Mouse (Mus musculus): ENCODE data around the gene Chst15.

The Chst15 gene

GRCm38 (mm10) chr7:132316101-132317035, 660 bp downstream of the Chst15 start:
- Histone ChIP-seq H3K36me3 (ENCODE audit: control insufficient read depth, insufficient read depth, low read length, poor library complexity, severe bottlenecking) (no peaks in the 10 kb centered on the region), H3K27me3 (ENCODE audit: control insufficient read depth, insufficient read depth, low read length, poor library complexity, severe bottlenecking) (no peaks in the 10 kb centered on the region)
- peak; percentile 86 for DNase-seq (ENCODE audit: low read depth, low spot score)

GRCm38 (mm10) chr7:132315149-132316091, 1.6 kb downstream of the Chst15 start:
- no peaks in the 10 kb centered on the region for H3K36me3 ChIP-seq (ENCODE audit: control insufficient read depth, insufficient read depth, low read length, poor library complexity, severe bottlenecking)
- peak; percentile 75 for DNase-seq (ENCODE audit: low read depth, low spot score)

GRCm38 (mm10) chr7:132312396-132312795, 4.6 kb downstream of the Chst15 start:
- DNase-seq (ENCODE audit: low read depth, low spot score), result no peak
- Histone ChIP-seq H3K36me3 (ENCODE audit: control insufficient read depth, insufficient read depth, low read length, poor library complexity, severe bottlenecking) (no peaks in the 10 kb centered on the region), H3K27me3 (ENCODE audit: control insufficient read depth, insufficient read depth, low read length, poor library complexity, severe bottlenecking) (no peaks in the 10 kb centered on the region)

More at GRCm38 (mm10) chr7:132315149-132316091, 1.6 kb downstream of the Chst15 start:
- H3K27me3 ChIP-seq (ENCODE audit: control insufficient read depth, insufficient read depth, low read length, poor library complexity, severe bottlenecking), result no peaks in the 10 kb centered on the region

GRCm38 (mm10) chr7:132308537-132309191, 8.4 kb downstream of the Chst15 start:
- no peaks in the 10 kb centered on the region; the same call in 1 of the 2 replicates for H3K36me3 ChIP-seq (ENCODE audit: control insufficient read depth, insufficient read depth, low read length, poor library complexity, severe bottlenecking)
- DNase-seq (ENCODE audit: low read depth, low spot score), result peak; percentile 25
- H3K27me3 ChIP-seq (ENCODE audit: control insufficient read depth, insufficient read depth, low read length, poor library complexity, severe bottlenecking), result no peaks in the 10 kb centered on the region

- no peaks in the 10 kb centered on the region; the same call in 1 of the 2 replicates for H3K36me3 ChIP-seq (ENCODE audit: control insufficient read depth, insufficient read depth, low read length, poor library complexity, severe bottlenecking)
- no peaks in the 10 kb centered on the region for H3K27me3 ChIP-seq (ENCODE audit: control insufficient read depth, insufficient read depth, low read length, poor library complexity, severe bottlenecking)
- DNase-seq (ENCODE audit: low read depth, low spot score), result no peak
These were observed 9.2 kb downstream of the Chst15 start for GRCm38 (mm10) chr7:132307722-132308271.

GRCm38 (mm10) chr7:132306671-132307412, 10.2 kb downstream of the Chst15 start:
- no peak for DNase-seq (ENCODE audit: low read depth, low spot score)
- no peaks in the 10 kb centered on the region for H3K27me3 ChIP-seq (ENCODE audit: control insufficient read depth, insufficient read depth, low read length, poor library complexity, severe bottlenecking)
- no peaks in the 10 kb centered on the region; the same call in 1 of the 2 replicates for H3K36me3 ChIP-seq (ENCODE audit: control insufficient read depth, insufficient read depth, low read length, poor library complexity, severe bottlenecking)

GRCm38 (mm10) chr7:132305492-132306375, 11.3 kb downstream of the Chst15 start:
- no peaks in the 10 kb centered on the region for H3K27me3 ChIP-seq (ENCODE audit: control insufficient read depth, insufficient read depth, low read length, poor library complexity, severe bottlenecking)
- no peaks in the 10 kb centered on the region; the same call in 1 of the 2 replicates for H3K36me3 ChIP-seq (ENCODE audit: control insufficient read depth, insufficient read depth, low read length, poor library complexity, severe bottlenecking)
- peak; percentile 70 for DNase-seq (ENCODE audit: low read depth, low spot score)

GRCm38 (mm10) chr7:132304424-132305085, 12.5 kb downstream of the Chst15 start:
- DNase-seq (ENCODE audit: low read depth, low spot score), result peak; percentile 54
- Histone ChIP-seq H3K27me3 (ENCODE audit: control insufficient read depth, insufficient read depth, low read length, poor library complexity, severe bottlenecking) (no peaks in the 10 kb centered on the region), H3K36me3 (ENCODE audit: control insufficient read depth, insufficient read depth, low read length, poor library complexity, severe bottlenecking) (no peaks in the 10 kb centered on the region; the same call in 1 of the 2 replicates)

GRCm38 (mm10) chr7:132303988-132304387, 13.0 kb downstream of the Chst15 start:
- DNase-seq (ENCODE audit: low read depth, low spot score), result peak; percentile 31
- Histone ChIP-seq H3K36me3 (ENCODE audit: control insufficient read depth, insufficient read depth, low read length, poor library complexity, severe bottlenecking) (no peaks in the 10 kb centered on the region; the same call in 1 of the 2 replicates), H3K27me3 (ENCODE audit: control insufficient read depth, insufficient read depth, low read length, poor library complexity, severe bottlenecking) (no peaks in the 10 kb centered on the region)

- DNase-seq (ENCODE audit: low read depth, low spot score), result no peak
- Histone ChIP-seq H3K36me3 (ENCODE audit: control insufficient read depth, insufficient read depth, low read length, poor library complexity, severe bottlenecking) (no peaks in the 10 kb centered on the region; the same call in 1 of the 2 replicates), H3K27me3 (ENCODE audit: control insufficient read depth, insufficient read depth, low read length, poor library complexity, severe bottlenecking) (no peaks in the 10 kb centered on the region)
These were observed 14.4 kb downstream of the Chst15 start for GRCm38 (mm10) chr7:132302508-132303241.

GRCm38 (mm10) chr7:132299661-132300210, 17.3 kb downstream of the Chst15 start:
- no peaks in the 10 kb centered on the region; the same call in 1 of the 2 replicates for H3K36me3 ChIP-seq (ENCODE audit: control insufficient read depth, insufficient read depth, low read length, poor library complexity, severe bottlenecking)
- no peaks in the 10 kb centered on the region for H3K27me3 ChIP-seq (ENCODE audit: control insufficient read depth, insufficient read depth, low read length, poor library complexity, severe bottlenecking)
- DNase-seq (ENCODE audit: low read depth, low spot score), result no peak

Measured in splenic B cell, adult 2 months (primary cell).